In the genomic region with DNA sequence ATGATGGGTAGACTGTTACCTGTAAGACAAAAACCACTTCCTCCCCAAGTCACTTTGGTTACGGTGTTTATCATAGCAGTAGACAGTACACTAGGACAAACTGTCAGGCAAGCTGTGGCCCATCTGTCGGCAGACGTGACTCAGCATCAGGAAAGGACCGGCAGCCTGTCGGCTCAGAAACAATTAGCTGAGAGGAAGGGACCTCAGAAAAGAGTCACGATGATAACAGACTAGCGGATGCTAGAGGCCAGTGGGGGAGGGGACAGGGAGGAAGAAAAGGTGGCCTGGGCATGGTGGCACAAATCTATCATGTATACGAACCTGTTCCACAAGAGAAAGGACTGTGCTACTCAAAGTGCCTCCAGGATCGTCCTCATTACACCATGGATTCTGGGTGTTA, we compare ENCODE assay signal across 10 mouse cellular contexts. TPM values are rescaled to one million over a fixed set of nuclear protein-coding genes. Genes with fewer than 3 reads are reported as not detected.
DNase-seq lines count a peak whose midpoint lies in the region; ATAC-seq and TF ChIP-seq lines count a peak whose summit lies in the region.
"Had no signal": no experiment of that assay in that cellular context is flagged by ENCODE, and none has a peak within 500 bp of the region (broad histone marks: within the 10 kb centered on the region; RNA-seq: fewer than 3 reads in every experiment).

No protein-coding gene starts in this region.

- H3K9ac ChIP-seq in hindbrain, embryonic 14.5 days = no peak overlapping the region

- no peaks in the 10 kb centered on the region for H3K9me3 ChIP-seq in hindbrain, embryonic 14.5 days (ENCODE audit: control insufficient read depth, low read length)

- H3K4me1 ChIP-seq in hindbrain, embryonic 14.5 days (replicated peaks; ENCODE audit: control insufficient read depth, insufficient read depth, low read length) = no peaks in the 10 kb centered on the region

- WGBS in hindbrain, embryonic 14.5 days = 64% methylated on average over 9 of the region's 9 CpGs

- H3K27me3 ChIP-seq in hindbrain, embryonic 14.5 days (ENCODE audit: control insufficient read depth, insufficient read depth, low read length) = no peaks in the 10 kb centered on the region

- intact Hi-C loops in heart, postnatal 10 days (cut with DNase I) = no loop called here

- no peak for TF ChIP-seq POLR2A in brain, embryonic 14.5 days (IDR thresholded peaks at IDR 0.05; ENCODE audit: borderline replicate concordance, extremely low read depth, insufficient read depth, insufficient read length, poor library complexity, severe bottlenecking)

- H3K4me2 ChIP-seq in hindbrain, embryonic 14.5 days (replicated peaks) = no peak overlapping the region

- H3K36me3 ChIP-seq in hindbrain, embryonic 14.5 days (replicated peaks; ENCODE audit: control insufficient read depth, insufficient read depth) = no peaks in the 10 kb centered on the region

- no peak overlapping the region for H3K27ac ChIP-seq in hindbrain, embryonic 14.5 days
- H3K27ac ChIP-seq: macrophage had no signal

- peak; percentile 64 for ATAC-seq in megakaryocyte, adult 5-6 weeks (ENCODE audit: poor library complexity, severe bottlenecking)
- no peak for ATAC-seq in hindbrain, embryonic 14.5 days (ENCODE audit: low FRiP score)

- no peak for TF ChIP-seq CTCF in brain, embryonic 14.5 days (IDR thresholded peaks at IDR 0.05; ENCODE audit: borderline replicate concordance, extremely low read depth, insufficient read depth, insufficient read length)

- peak; percentile 14 to 32 for DNase-seq in layer of hippocampus, postnatal 14 days (ENCODE audit: low spot score in 2 of 2)
- DNase-seq in layer of hippocampus, adult 9-11 months = no peak
- DNase-seq in brain, embryonic 14.5 days (ENCODE audit: low read depth) = peak; percentile 61
- DNase-seq in heart, postnatal 10 days = peak; percentile 54 to 56
- DNase-seq in hindbrain, embryonic 14.5 days (ENCODE audit: low spot score) = no peak
- DNase-seq in thymus, postnatal 14 days = no peak
- DNase-seq in gastrocnemius, adult 18-20 months (ENCODE audit: low spot score) = no peak
- DNase-seq: right cerebral cortex, postnatal 25 days had no signal

- H3K4me3 ChIP-seq in hindbrain, embryonic 14.5 days (replicated peaks; ENCODE audit: low read length) = no peak overlapping the region

RNA-seq across cellular contexts. Expression of a gene that starts 33.6 kb away (rescaled TPM):
- 10 to 100 TPM; 32.2 to 36.7 TPM for total RNA-seq in layer of hippocampus, postnatal 14 days (2021)
- 45.3 and 49.2 TPM in 2 replicates for polyA plus RNA-seq in brain, embryonic 14.5 days (2012; rRNA removed)
- 10 to 100 TPM; 60.3 to 61.0 TPM for total RNA-seq in heart, postnatal 10 days (2021)
- 16.2 and 17.2 TPM in 2 replicates for total RNA-seq in megakaryocyte, adult 5-6 weeks (2015)
- total RNA-seq in megakaryocyte, adult 5-6 weeks (2017) = 11.0 and 19.2 TPM in 2 replicates
- 53.2 and 53.3 TPM in 2 replicates for polyA plus RNA-seq in hindbrain, embryonic 14.5 days (2014; fragmentation: Nextera tagmentation; extraction: Ambion mirVana)
- 10 to 100 TPM; 19.3 to 22.1 TPM for total RNA-seq in gastrocnemius, adult 18-20 months (2021)

RNA-seq across cellular contexts. Expression of a gene that starts 59.1 kb away (rescaled TPM):
- total RNA-seq in layer of hippocampus, postnatal 14 days (2021) = 1 to 10 TPM; 7.3 to 9.8 TPM
- polyA plus RNA-seq in brain, embryonic 14.5 days (2012; rRNA removed) = 24.5 and 45.2 TPM in 2 replicates
- total RNA-seq in heart, postnatal 10 days (2021) = 10 to 100 TPM; 49.9 to 53.2 TPM
- 0.09 TPM in 1 of 2 replicates, not detected in the other for total RNA-seq in megakaryocyte, adult 5-6 weeks (2015)
- total RNA-seq in megakaryocyte, adult 5-6 weeks (2017) = not detected in 2 replicates
- polyA plus RNA-seq in hindbrain, embryonic 14.5 days (2014; fragmentation: Nextera tagmentation; extraction: Ambion mirVana) = 38.6 and 51.2 TPM in 2 replicates
- total RNA-seq in gastrocnemius, adult 18-20 months (2021) = 1 to 10 TPM; 5.2 to 6.6 TPM

Comparison
In these comparisons a context has a peak if more than half of its experiments do, and no peak if none do; other contexts are left out.
1. DNase-seq: peak in layer of hippocampus, postnatal 14 days (2 of 2), brain, embryonic 14.5 days (single experiment) and heart, postnatal 10 days (2 of 2); none in layer of hippocampus, adult 9-11 months (single experiment), hindbrain, embryonic 14.5 days (single experiment), thymus, postnatal 14 days (single experiment) and gastrocnemius, adult 18-20 months (single experiment).
2. RNA of a gene that starts 59.1 kb away (total RNA-seq): 49.9 to 53.2 TPM in heart, postnatal 10 days, 7.3 to 9.8 TPM in layer of hippocampus, postnatal 14 days and 5.2 to 6.6 TPM in gastrocnemius, adult 18-20 months; 0.09 TPM in megakaryocyte, adult 5-6 weeks; every median in the first group is over 4 times any median in the second.